Mouse (Mus musculus): ENCODE results near the gene Msrb2.

Gene Msrb2

DNA sequence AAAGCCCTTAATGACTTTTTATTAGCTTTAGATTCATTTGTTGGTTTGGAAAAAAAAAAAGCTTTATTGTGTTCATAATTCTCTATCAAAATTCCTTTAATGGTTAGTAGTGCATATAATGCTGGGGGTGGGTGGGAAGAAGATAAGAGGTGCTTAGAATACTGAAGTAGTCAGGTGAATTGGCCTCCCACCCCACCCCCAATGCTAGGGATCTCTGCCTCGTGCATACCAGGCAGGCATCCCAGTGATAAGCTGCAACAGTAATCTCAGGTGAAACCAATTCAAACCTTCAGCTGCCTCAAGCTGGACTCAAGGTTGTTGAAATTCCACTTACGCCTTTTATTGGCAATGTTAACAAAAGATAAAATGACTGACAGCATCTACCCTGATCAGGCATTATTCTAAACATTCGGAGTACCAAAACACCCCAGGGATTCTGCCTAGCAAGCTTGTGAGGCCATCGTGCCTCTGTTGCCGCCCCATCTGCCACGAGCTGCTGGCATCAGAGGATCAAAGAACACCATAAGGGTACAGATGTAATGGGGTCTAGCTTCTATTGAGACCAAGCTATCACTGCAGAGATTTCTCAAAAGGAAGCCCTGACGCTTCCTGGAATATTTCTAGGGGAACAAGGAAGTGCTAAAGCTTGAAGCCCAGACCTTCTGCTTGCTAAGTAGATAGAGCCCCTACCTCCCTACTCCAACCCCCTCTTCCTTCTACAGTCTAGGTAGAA, 19.3 kb downstream of the Msrb2 start:
- no peak for DNase-seq (ENCODE audit: low spot score in 2 of 2)

DNA sequence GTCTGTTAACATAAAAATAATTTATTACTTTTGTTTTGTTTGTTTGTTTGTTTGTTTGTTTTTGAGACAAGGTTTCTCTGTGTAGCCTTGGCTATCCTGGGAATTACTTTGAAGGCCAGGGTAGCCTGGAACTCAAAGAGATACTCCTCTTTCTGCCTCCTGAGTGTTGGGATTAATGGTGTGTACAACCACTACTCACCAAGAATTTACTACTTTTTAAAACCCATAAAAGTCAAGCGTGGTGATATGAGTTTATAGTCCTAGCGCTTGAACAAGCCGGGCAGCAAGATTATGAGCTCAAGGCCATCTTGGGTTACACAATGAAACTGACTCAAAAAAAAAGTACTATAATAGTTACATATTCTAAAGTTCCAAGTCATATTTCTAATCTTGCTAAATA, 20.4 kb downstream of the Msrb2 start:
- DNase-seq (ENCODE audit: low spot score in 2 of 2): no peak

DNA sequence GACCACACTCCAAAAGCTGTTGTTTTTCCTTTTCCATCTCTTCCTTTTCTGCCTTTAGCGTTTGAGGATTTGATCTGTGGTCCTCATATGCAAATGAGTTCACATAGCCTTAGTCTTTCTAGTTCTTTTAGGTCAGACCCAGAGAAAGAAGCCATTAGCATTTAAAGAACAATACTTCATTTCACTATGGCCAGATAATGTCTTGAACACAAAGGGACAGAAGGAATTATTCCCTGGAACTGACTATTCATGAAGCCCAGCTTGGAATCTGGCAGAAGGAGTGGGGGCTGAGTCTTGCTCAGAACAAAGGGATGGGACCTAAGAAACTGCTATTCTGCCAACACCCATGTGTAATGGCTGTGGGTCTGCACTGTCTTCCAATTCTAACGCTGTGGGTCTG, 21.6 kb downstream of the Msrb2 start:
- no peak for DNase-seq (ENCODE audit: low spot score in 2 of 2)

DNA sequence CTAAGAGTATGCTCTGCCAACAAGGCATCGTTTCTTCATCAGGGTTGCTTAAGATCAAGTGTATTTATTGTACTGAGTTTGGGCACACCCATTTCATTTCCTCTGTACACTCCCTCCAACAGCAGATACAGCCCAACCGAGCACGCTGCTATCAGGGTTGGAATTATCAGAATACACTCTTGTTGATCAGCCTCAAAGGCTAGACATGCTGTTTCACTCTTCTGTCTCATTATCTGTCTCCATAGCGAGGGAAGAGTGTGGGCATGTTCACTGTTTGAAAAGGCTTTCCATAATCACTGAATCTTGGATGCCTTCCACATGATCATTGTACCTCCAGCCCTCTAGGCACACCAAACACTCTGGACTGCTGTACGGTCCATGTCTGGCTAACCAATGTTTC, 34.2 kb downstream of the Msrb2 start:
- DNase-seq (ENCODE audit: low spot score in 2 of 2): no peak

DNA sequence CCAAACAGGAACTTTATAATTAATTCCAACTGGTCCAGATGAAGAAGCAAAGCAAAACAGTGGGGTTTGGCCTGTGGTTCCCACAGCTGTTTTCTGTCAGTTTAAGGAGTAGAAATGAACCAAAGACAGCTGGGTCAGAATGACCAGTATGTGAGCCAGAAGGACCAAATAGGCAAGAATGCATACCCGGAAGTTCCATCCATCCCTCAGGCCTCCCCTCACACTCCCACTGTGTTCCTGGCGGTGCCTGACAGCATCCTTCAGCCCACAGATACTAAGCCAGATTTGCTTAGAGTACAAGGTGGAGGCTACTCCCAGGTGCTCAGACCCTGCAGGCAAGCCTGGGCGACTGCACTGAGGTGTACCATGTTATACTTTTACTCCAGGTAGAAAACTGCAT, 35.3 kb downstream of the Msrb2 start:
- no peak for DNase-seq (ENCODE audit: low spot score in 2 of 2)

DNA sequence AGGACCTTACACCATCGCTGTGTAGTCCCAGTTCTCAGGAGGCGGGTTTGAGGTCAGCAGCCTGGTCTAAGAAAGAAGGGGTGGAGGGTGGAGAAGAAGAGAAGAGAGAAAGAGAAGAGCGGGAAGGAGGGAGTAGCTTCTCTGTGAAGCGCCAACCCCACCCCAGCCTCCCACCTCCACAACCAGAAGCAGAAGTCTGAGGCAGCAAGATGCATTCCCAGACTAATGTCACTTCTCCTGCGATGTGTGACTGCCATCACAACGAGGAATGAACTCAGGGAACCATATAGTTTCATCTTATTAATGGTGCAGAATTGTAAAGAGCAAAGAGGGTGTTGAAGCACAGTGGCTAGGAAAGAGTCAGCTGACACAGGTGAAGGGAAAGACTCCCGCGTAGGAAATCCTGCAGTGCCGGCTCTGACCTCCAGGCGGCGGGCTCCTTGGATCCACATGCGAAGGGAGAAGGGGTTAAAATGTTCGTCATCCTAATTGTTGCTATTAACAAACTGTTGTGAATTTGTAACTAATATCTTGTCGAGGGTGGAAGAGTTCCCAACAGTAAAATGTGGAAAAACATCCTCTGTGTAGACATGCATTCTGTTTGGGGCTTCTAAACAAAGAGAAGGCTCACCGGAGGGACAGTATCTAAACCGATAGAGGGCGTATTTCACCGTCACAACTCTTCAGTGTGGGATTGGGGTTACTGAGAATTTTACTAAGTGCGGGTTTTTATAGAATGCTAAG, 43.2 kb downstream of the Msrb2 start:
- DNase-seq (ENCODE audit: low spot score in 2 of 2): peak in 1 of 2 experiments; percentile 68

DNA sequence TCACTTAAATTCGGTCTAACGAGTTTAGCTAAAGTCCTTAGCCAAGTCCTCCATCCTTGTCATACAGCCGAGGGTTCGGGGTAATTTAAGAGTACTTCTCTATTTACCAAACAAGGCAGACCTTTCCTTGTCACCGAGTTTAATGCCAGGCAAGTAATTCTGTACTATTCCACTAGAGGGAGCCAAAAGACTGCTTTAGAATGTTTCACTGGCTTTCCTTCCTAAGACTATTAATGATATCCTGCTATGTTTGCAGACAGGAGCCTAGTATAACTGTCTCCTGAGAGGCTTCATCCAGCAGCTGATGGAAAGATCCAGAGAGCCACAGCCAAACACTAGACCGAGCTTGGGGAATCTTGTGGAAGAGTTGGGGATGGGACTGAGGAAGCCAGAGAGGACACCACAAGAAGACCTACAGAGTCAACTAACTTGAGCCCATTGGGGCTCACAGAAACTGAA, 43.9 kb downstream of the Msrb2 start:
- no peak for DNase-seq (ENCODE audit: low spot score in 2 of 2)

DNA sequence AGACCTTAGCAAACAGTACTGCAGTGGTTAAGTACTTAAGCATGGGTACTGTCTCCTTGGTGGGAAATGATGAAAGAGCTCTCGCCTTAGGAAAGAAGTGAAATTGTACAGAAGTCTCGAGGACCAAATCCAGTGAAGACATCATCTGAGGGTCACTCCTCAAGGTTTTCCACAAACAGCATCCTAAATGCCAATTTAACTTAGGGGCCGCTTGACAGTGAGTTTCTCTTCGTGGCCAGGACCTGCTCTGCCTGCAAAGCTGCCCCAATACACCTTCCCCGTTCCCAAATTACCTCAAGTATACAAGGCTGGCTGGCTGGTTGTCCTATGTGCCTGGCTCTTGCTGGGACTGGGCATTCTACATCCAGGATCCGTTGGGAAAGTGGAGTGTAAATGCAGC, 44.8 kb downstream of the Msrb2 start:
- DNase-seq (ENCODE audit: low spot score in 2 of 2): no peak

DNA sequence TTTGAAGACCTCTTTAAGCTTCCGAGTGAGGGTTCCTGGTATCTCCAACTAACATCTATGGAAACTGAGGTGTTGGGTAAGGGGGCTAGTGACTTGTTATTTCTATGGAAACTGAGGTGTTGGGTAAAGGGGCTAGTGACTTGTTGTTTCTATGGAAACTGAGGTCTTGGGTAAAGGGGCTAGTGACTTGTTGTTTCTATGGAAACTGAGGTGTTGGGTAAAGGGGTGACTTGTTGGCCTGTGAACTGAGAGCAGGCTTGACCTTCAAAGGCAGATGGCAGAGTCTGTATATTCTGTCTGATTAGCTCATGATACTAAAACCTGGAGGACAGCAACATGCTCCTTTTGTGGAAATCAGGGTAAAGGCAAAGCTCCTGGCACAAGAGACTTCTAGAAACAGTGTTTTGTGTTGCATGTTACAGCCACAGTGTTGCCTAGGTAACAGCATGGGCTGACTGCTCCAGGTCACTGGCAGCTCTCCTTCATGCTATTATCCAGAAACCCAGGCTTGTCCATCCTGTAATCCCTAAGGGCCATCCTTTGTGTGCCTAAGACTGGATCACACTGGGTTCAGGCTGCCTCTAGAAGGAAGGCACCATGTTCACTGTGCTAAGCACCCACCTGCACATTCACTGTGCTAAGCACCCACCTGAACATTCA, 48.6 kb downstream of the Msrb2 start:
- DNase-seq (ENCODE audit: low spot score in 2 of 2): no peak

DNA sequence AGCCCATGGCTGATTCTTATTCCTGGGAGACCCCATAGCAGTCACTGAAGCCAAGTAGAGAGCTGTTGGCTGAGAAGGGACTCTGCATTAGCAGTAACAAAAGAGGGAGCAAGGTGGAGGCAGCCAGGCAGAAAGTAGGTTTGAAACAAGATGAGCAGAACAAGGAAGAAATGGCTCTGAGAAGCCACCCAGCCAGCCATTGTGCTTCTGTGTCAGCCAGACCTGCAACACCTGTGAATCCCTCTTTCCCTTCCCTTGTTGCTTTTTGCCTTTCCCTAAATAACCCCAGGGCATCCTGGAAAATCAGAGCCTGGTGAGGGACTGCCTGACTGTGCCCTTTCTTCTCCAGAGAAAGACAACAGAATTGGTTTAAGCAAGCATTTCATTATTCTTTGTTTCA, 51.0 kb downstream of the Msrb2 start:
- DNase-seq (ENCODE audit: low spot score in 2 of 2): no peak

DNA sequence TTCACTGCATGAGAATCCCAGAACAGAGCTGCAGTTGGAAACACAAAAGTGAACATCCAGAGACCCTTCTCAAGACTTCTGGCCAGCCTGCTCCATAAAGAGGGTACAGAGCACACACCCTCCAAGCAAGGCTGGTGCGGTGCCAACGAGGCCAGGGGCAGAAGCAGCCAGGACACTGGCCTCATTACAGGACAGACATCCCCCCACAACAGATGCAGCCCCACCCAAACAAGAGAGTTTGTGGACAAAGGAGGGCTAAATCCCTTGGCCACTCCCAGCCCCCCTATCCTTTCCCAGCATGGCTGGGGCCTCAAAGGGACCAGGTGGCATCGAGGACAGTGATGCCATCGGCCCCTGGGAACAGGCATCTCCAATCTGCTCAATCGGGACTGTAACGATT, 51.8 kb downstream of the Msrb2 start:
- DNase-seq (ENCODE audit: low spot score in 2 of 2): no peak

DNA sequence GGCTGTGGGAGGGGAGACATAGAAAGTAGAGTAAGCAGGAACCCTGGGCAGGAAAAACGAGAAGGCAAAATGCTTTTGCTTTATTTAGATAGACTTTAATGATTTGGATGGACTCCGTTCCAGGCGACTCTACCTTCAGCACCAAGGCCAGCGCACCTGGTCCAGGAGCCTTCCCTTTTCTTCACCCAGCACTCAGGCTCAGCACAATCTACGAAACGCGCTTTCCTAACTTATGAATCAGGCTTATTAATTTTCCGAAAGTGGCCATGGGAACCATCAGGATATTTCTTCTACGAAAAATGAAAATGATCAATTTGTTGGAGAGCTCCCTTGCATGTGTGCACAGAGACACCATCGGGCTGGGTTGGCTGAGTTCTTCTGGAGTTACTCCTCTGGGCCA, 57.8 kb downstream of the Msrb2 start:
- DNase-seq (ENCODE audit: low spot score in 2 of 2): no peak

DNA sequence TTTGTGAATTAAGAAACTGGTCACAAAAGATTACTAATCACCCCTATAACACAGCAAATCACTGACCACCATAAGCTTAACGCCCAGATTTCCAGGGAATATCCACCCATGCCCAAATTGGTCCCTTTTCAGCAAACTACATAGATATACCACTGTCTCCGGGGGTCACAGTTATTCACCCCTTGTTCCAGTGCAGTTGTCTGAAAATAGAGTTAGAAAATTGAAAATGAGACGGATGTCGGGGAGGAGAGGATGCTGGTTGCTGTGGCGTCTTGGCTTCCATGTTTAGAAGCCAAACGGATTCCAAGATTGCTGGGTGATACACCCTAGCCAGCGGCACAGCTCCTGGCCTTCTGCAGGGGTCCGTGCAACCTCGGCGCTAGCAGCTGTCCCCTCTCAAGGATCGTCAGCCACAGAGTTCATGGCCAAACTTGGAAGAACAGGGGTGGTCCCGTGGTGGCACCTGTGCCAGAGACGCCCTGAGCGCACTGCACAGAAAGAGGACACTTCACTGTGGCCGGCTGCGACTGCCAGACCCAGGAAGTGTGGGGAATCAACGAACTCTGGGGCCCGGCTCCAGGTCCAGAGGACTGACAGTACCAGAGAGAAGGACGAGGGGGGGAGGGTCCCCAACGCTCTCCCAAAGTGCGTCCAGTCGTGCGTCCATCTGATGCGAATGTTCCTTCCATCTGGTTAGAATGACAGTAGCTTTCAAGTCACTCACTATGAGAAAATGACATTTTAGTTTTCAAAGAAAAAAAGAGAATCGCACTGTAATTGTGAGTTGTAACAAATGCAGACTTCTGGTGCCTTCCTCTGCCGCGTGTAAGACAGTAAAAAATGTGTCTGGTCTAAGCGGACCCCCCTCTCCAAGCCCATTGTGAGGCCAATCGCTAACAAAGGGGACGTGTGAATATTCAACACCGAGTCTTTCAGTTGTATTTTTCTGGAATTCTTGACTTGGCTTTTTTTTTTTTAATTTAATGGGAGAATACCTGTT, 58.8 kb downstream of the Msrb2 start:
- DNase-seq (ENCODE audit: low spot score in 2 of 2): no peak

DNA sequence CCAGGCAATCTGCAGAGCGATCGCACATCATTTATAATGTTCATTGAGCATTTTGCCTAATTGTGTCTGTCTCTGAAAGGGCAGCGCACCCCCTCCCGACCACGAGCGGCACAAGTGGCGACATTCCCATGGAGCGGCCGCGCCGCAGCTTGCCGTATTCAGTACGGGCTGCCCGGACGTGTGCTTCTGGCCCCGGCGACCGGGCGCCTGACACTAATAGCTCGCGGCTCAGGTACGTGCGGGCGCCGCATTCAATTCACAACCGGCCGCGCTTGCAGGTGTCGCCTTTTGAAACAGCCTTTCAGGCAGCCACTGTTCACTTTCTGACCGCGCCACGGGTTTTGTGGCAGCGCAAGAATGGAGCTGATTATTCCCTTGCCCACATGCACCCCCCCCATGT, 59.5 kb downstream of the Msrb2 start:
- DNase-seq (ENCODE audit: low spot score in 2 of 2): no peak

DNA sequence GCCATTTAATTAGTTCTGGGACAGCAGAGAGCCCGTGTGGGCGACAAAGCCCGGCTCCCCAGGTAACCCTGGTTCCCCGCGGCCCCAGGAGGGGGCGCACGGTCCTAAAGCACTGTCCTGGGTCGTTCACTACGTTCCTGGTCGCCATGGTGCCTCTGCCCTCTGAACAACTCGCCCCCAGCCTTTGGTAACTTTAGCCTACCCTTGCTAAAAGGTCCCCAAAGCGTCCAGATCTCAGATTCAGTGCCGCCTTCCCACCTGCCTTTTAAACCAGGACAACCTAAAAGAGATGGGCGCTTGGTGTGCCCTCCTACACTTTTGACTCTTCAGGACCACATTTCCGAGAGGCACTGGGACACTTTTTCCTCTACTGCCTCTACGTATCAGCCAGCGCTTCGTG, 59.9 kb downstream of the Msrb2 start:
- no peak for DNase-seq (ENCODE audit: low spot score in 2 of 2)

DNA sequence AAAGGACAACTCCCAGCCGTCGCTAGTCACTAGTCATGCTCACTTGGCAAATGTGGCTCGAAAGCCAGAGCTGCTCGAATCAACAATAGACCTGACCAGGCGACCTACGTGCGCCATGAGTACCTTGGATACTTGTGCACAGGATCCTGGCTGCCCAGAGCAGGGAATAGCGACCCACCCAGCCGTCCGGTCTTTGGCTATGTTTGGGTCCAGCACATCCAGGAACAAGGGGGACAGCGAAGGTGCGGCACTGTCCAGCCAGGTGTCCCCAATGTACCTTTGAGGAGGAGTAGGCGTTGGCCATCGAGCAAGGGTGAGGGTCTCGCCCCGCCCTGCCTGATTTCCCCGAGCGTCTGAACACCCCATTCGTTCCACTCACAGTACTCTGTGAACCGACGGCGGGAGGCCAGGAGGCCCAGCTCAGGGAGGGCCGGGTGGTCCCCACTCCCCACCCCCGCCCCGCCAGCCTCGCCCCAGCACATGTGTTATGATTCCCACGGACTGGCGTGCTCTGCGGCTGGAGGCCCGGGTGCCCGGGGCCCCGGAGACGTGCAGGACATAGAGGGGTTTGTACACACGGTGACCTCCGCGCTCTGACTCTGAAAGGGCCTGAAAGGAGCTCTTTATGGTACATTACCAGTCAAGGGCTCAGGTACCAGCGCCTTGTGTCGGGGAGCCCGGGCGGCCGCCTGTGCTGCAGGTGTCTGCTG, 60.5 kb downstream of the Msrb2 start:
- no peak for DNase-seq (ENCODE audit: low spot score in 2 of 2)

DNA sequence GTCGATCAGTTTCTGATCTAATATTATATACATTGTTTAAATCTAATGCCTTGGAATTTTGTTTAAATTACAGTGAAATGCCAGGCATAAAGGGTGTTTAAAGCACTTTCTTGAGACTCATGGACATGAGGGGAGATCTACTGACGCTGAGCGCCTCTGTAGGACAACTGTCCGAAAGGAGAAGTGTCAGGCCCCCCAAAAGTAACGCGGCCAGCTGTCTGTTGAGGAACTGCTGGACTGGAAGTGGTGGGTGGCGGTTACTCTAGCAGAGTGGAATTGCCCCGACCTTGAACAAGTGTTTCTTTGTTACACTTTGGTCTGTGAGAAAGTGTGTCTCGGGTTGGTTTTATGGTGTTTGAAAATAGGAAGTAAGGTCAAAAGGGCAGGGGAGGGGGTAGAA, 73.1 kb downstream of the Msrb2 start:
- no peak for DNase-seq (ENCODE audit: low spot score in 2 of 2)
